Mouse (Mus musculus): Measurements from ENCODE around the gene Wnt9b. TPM values are rescaled to one million over a fixed set of nuclear protein-coding genes. Genes with fewer than 3 reads are reported as not detected.

Gene Wnt9b
- polyA plus RNA-seq, 2 experiments, result 0.01 to 0.05 TPM

GRCm38 (mm10) chr11:103772505-103773386 is 23.1 kb upstream of the Wnt9b start:
- WGBS (ENCODE audit: insufficient replicate concordance), result 2% methylated on average over 23 of the region's 23 CpGs
- Histone ChIP-seq H3K27ac (no peak overlapping the region), H3K9me3 (ENCODE audit: control insufficient read depth, low read length) (no peaks in the 10 kb centered on the region), H3K36me3 (replicated peaks; ENCODE audit: control insufficient read depth, insufficient read depth, low read depth) (no peaks in the 10 kb centered on the region), H3K4me1 (replicated peaks; ENCODE audit: control insufficient read depth in 2 of 2, insufficient read depth in 2 of 2, low read length in 1 of 2) (no peaks in the 10 kb centered on the region), H3K4me3 (ENCODE audit: insufficient read depth in 1 of 2, low read depth in 2 of 2, low read length in 2 of 2) (no peak overlapping the region), H3K27me3 (ENCODE audit: control insufficient read depth, insufficient read depth, low read length) (peaks cover 63% of the 10 kb centered on the region), H3K4me2 (ENCODE audit: low read depth) (no peak overlapping the region), H3K9ac (replicated peaks) (no peak overlapping the region)
- TF ChIP-seq CTCF (IDR thresholded peaks at IDR 0.05; ENCODE audit: low read depth), result no peak
- TF ChIP-seq EP300 (IDR thresholded peaks at IDR 0.05; ENCODE audit: low read depth), result no peak
- ATAC-seq (ENCODE audit: insufficient read depth), result no peak
- no peak for DNase-seq (ENCODE audit: low read depth in 3 of 3, low spot score in 3 of 3)

- Histone ChIP-seq H3K4me3 (ENCODE audit: insufficient read depth in 1 of 2, low read depth in 2 of 2, low read length in 2 of 2) (no peak overlapping the region), H3K9me3 (ENCODE audit: control insufficient read depth, low read length) (no peaks in the 10 kb centered on the region), H3K4me2 (ENCODE audit: low read depth) (no peak overlapping the region), H3K27me3 (ENCODE audit: control insufficient read depth, insufficient read depth, low read length) (peaks cover 63% of the 10 kb centered on the region), H3K9ac (replicated peaks) (no peak overlapping the region), H3K27ac (no peak overlapping the region), H3K36me3 (replicated peaks; ENCODE audit: control insufficient read depth, insufficient read depth, low read depth) (no peaks in the 10 kb centered on the region), H3K4me1 (replicated peaks; ENCODE audit: control insufficient read depth in 2 of 2, insufficient read depth in 2 of 2, low read length in 1 of 2) (no peaks in the 10 kb centered on the region)
- 2% methylated on average over 19 of the region's 19 CpGs for WGBS (ENCODE audit: insufficient replicate concordance)
- no peak for DNase-seq (ENCODE audit: low read depth in 3 of 3, low spot score in 3 of 3)
- TF ChIP-seq CTCF (IDR thresholded peaks at IDR 0.05; ENCODE audit: low read depth) (no peak), EP300 (IDR thresholded peaks at IDR 0.05; ENCODE audit: low read depth) (no peak)
- no peak for ATAC-seq (ENCODE audit: insufficient read depth)
Observed at GRCm38 (mm10) chr11:103771160-103771817, 21.7 kb upstream of the Wnt9b start.

GRCm38 (mm10) chr11:103765556-103766011 is 16.0 kb upstream of the Wnt9b start:
- no peaks in the 10 kb centered on the region for H3K9me3 ChIP-seq (ENCODE audit: control insufficient read depth, low read length)
- no peak overlapping the region for H3K27ac ChIP-seq
- TF ChIP-seq CTCF (IDR thresholded peaks at IDR 0.05; ENCODE audit: low read depth), result no peak
- no peak for TF ChIP-seq EP300 (IDR thresholded peaks at IDR 0.05; ENCODE audit: low read depth)
- H3K4me1 ChIP-seq (replicated peaks; ENCODE audit: control insufficient read depth in 2 of 2, insufficient read depth in 2 of 2, low read length in 1 of 2), result no peaks in the 10 kb centered on the region
- DNase-seq (ENCODE audit: low read depth in 3 of 3, low spot score in 3 of 3), result no peak
- ATAC-seq (ENCODE audit: insufficient read depth), result no peak
- WGBS (ENCODE audit: insufficient replicate concordance), result 34% methylated on average over 6 of the region's 6 CpGs
- no peaks in the 10 kb centered on the region for H3K36me3 ChIP-seq (replicated peaks; ENCODE audit: control insufficient read depth, insufficient read depth, low read depth)
- no peak overlapping the region for H3K4me2 ChIP-seq (ENCODE audit: low read depth)
- H3K27me3 ChIP-seq (ENCODE audit: control insufficient read depth, insufficient read depth, low read length), result peaks cover 7% of the 10 kb centered on the region
- H3K4me3 ChIP-seq (ENCODE audit: insufficient read depth in 1 of 2, low read depth in 2 of 2, low read length in 2 of 2), result no peak overlapping the region
- no peak overlapping the region for H3K9ac ChIP-seq (replicated peaks)

GRCm38 (mm10) chr11:103764601-103765000 is 15.0 kb upstream of the Wnt9b start:
- Histone ChIP-seq H3K4me3 (ENCODE audit: insufficient read depth in 1 of 2, low read depth in 2 of 2, low read length in 2 of 2) (no peak overlapping the region), H3K27ac (no peak overlapping the region), H3K9me3 (ENCODE audit: control insufficient read depth, low read length) (no peaks in the 10 kb centered on the region), H3K36me3 (replicated peaks; ENCODE audit: control insufficient read depth, insufficient read depth, low read depth) (no peaks in the 10 kb centered on the region), H3K4me2 (ENCODE audit: low read depth) (no peak overlapping the region), H3K4me1 (replicated peaks; ENCODE audit: control insufficient read depth in 2 of 2, insufficient read depth in 2 of 2, low read length in 1 of 2) (no peaks in the 10 kb centered on the region), H3K27me3 (ENCODE audit: control insufficient read depth, insufficient read depth, low read length) (no peaks in the 10 kb centered on the region), H3K9ac (replicated peaks) (no peak overlapping the region)
- ATAC-seq (ENCODE audit: insufficient read depth), result no peak
- DNase-seq (ENCODE audit: low read depth in 3 of 3, low spot score in 3 of 3), result no peak
- WGBS (ENCODE audit: insufficient replicate concordance), result 39% methylated on average over 6 of the region's 6 CpGs
- TF ChIP-seq EP300 (IDR thresholded peaks at IDR 0.05; ENCODE audit: low read depth), result no peak
- no peak for TF ChIP-seq CTCF (IDR thresholded peaks at IDR 0.05; ENCODE audit: low read depth)
